Mouse (Mus musculus): ENCODE results near the gene Mcu. TPM values are rescaled to one million over a fixed set of nuclear protein-coding genes. Genes with fewer than 3 reads are reported as not detected.
A peak's percentile ranks its signal among the peaks of the same experiment; 100 is the strongest.

The Mcu gene
- polyA plus RNA-seq, 1 experiment from 2014 or later = 24.7 TPM

DNA sequence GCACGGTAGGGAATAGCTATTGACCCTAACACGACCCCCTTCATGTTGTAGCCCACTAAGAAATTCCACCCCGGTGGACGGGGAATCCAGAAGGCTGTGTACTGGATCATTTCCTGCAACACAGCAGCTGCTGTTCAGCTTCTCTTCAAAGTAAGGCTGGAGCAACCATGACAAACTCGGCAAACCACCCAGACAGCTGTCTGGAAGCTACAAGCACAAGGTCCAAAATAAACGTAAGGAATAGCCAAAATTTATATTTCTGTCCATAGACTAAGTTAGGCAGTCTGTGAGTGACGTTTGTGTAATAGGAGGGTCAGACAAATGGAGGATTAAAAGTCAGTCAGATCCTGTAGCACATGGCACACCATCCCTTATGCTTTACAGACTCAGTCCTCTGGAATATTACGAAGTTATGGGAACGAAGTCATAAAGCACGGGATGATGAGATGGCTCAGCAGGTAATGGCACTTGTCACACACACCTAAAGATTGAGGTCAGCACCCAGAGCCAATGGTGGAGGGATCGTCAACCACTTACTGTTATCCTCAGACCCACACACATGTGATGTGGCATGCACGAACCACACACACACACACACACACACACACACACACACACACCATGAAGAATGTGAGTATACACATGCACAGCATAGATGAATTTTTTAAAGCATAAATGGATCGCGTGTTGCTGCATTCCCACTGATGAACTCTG lies 105.6 kb downstream of the Mcu start:
- ATAC-seq (ENCODE audit: low FRiP score) = no peak
- DNase-seq (ENCODE audit: low spot score) = no peak
- no peaks in the 10 kb centered on the region for H3K4me1 ChIP-seq (replicated peaks; ENCODE audit: control insufficient read depth, insufficient read depth, low read length)
- H3K27ac ChIP-seq (ENCODE audit: low read depth, low read length) = no peak overlapping the region
- H3K27me3 ChIP-seq (ENCODE audit: control insufficient read depth, insufficient read depth, low read length) = no peaks in the 10 kb centered on the region
- no peak overlapping the region for H3K4me2 ChIP-seq (replicated peaks; ENCODE audit: low read depth, low read length)
- 79% methylated on average over 14 of the region's 14 CpGs for WGBS
- H3K36me3 ChIP-seq (ENCODE audit: control insufficient read depth, insufficient read depth, low read length) = no peaks in the 10 kb centered on the region
- no peak overlapping the region for H3K9ac ChIP-seq (ENCODE audit: low read depth, low read length)
- no peak overlapping the region for H3K4me3 ChIP-seq (ENCODE audit: low read depth, low read length)
- H3K9me3 ChIP-seq (ENCODE audit: control insufficient read depth, low read length) = no peaks in the 10 kb centered on the region

DNA sequence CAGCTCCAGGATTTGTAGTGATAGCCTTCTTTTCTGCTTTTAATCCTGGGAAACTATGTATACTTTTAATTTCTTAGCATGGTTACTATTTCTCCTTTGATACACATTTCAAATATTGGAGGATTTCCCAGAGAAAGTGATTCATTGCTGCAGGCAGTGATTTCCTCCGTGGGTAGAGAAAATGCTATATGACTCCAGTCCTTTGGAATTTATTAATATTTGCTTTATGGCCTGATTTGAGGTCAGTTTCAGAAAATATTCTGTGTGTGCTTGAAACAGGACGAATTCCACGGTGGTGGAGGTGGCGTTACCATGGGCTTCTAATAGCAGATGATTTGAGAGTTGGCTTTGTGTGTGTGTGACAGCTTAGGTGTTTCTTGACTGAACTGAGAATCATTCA lies 107.3 kb downstream of the Mcu start:
- WGBS = 88% methylated on average over 4 of the region's 4 CpGs
- no peak overlapping the region for H3K27ac ChIP-seq (ENCODE audit: low read depth, low read length)
- H3K27me3 ChIP-seq (ENCODE audit: control insufficient read depth, insufficient read depth, low read length) = no peaks in the 10 kb centered on the region
- H3K4me2 ChIP-seq (replicated peaks; ENCODE audit: low read depth, low read length) = no peak overlapping the region
- no peaks in the 10 kb centered on the region for H3K4me1 ChIP-seq (replicated peaks; ENCODE audit: control insufficient read depth, insufficient read depth, low read length)
- H3K36me3 ChIP-seq (ENCODE audit: control insufficient read depth, insufficient read depth, low read length) = no peaks in the 10 kb centered on the region
- no peak overlapping the region for H3K4me3 ChIP-seq (ENCODE audit: low read depth, low read length)
- DNase-seq (ENCODE audit: low spot score) (no peak), ATAC-seq (ENCODE audit: low FRiP score) (no peak)
- H3K9me3 ChIP-seq (ENCODE audit: control insufficient read depth, low read length) = no peaks in the 10 kb centered on the region
- H3K9ac ChIP-seq (ENCODE audit: low read depth, low read length) = no peak overlapping the region

DNA sequence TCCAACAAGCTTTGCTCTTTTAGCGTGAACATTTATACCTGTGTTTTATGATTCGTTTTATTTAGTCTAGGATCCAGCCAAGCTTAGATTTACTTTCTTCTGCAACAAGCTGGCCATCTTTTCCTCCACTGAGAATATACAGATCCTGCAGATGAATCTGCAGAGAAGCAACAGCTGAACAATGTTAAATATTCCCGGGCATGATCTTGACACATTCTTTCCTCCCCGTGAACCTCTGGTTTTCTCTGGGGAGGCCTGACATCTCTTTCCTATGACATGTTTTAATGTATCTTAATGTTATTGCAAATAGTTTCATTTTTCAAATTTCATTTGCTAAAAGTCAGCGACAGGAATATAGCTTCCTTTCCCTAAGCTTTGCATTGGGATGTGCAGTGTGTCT lies 109.8 kb downstream of the Mcu start:
- no peaks in the 10 kb centered on the region for H3K27me3 ChIP-seq (ENCODE audit: control insufficient read depth, insufficient read depth, low read length)
- ATAC-seq (ENCODE audit: low FRiP score) = no peak

GRCm38 (mm10) chr10:59504291-59504690 lies 112.2 kb downstream of the Mcu start:
- Histone ChIP-seq H3K4me3 (ENCODE audit: low read depth, low read length) (no peak overlapping the region), H3K9ac (ENCODE audit: low read depth, low read length) (no peak overlapping the region), H3K4me1 (replicated peaks; ENCODE audit: control insufficient read depth, insufficient read depth, low read length) (no peaks in the 10 kb centered on the region), H3K9me3 (ENCODE audit: control insufficient read depth, low read length) (no peaks in the 10 kb centered on the region), H3K27ac (ENCODE audit: low read depth, low read length) (no peak overlapping the region), H3K27me3 (ENCODE audit: control insufficient read depth, insufficient read depth, low read length) (no peaks in the 10 kb centered on the region), H3K36me3 (ENCODE audit: control insufficient read depth, insufficient read depth, low read length) (no peaks in the 10 kb centered on the region), H3K4me2 (replicated peaks; ENCODE audit: low read depth, low read length) (no peak overlapping the region)
- WGBS = 83% methylated on average over 3 of the region's 3 CpGs
- no peak for DNase-seq (ENCODE audit: low spot score)
- no peak for ATAC-seq (ENCODE audit: low FRiP score)

More for the DNA sequence above, 109.8 kb downstream of the Mcu start:
- Histone ChIP-seq H3K9ac (ENCODE audit: low read depth, low read length) (no peak overlapping the region), H3K4me3 (ENCODE audit: low read depth, low read length) (no peak overlapping the region), H3K4me2 (replicated peaks; ENCODE audit: low read depth, low read length) (no peak overlapping the region), H3K27ac (ENCODE audit: low read depth, low read length) (no peak overlapping the region), H3K4me1 (replicated peaks; ENCODE audit: control insufficient read depth, insufficient read depth, low read length) (no peaks in the 10 kb centered on the region), H3K36me3 (ENCODE audit: control insufficient read depth, insufficient read depth, low read length) (no peaks in the 10 kb centered on the region), H3K9me3 (ENCODE audit: control insufficient read depth, low read length) (no peaks in the 10 kb centered on the region)
- 84% methylated on average over 5 of the region's 5 CpGs for WGBS
- no peak for DNase-seq (ENCODE audit: low spot score)

DNA sequence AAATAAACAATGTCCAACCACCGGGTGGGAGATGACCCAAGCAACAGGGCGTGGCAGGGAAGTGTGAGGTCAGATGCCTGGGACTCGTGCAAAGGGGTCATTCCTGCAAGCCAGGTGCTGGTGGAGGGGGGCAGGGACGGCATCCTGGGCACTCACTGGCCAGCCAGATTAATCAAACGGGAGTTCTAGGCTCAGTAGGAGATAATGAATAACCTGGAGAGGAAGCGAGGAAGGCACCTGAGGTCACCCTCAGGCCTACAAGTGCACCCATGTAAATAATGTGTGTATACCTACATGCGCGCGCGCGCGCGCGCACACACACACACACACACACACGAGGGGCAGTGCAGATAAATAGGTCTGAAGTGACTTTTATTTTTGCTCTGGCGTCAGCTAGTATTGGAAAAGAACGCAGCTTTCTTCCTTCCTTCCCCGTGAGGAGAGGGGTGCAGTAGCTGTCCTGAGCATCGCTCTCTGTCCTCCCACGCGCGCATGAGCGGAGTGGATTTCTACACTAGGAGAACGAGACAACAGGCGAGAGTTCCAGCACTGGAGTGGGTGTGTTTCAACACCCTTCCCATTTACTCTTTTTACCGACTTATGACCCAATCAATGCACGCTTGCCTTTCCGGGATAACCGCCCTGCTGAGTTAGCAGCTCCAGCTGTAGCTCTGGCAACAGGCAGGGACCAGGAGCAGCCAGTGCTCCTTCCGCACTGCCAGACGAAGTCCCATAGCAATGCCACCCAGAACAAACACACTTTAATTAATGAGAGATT lies 112.9 kb downstream of the Mcu start:
- H3K4me1 ChIP-seq (replicated peaks; ENCODE audit: control insufficient read depth, insufficient read depth, low read length) = no peaks in the 10 kb centered on the region
- no peak overlapping the region for H3K4me2 ChIP-seq (replicated peaks; ENCODE audit: low read depth, low read length)
- no peak overlapping the region for H3K27ac ChIP-seq (ENCODE audit: low read depth, low read length)
- DNase-seq (ENCODE audit: low spot score) (peak; percentile 35), ATAC-seq (ENCODE audit: low FRiP score) (no peak)
- no peaks in the 10 kb centered on the region for H3K27me3 ChIP-seq (ENCODE audit: control insufficient read depth, insufficient read depth, low read length)
- no peaks in the 10 kb centered on the region for H3K36me3 ChIP-seq (ENCODE audit: control insufficient read depth, insufficient read depth, low read length)
- no peak overlapping the region for H3K9ac ChIP-seq (ENCODE audit: low read depth, low read length)
- 57% methylated on average over 31 of the region's 31 CpGs for WGBS
- no peak overlapping the region for H3K4me3 ChIP-seq (ENCODE audit: low read depth, low read length)
- no peaks in the 10 kb centered on the region for H3K9me3 ChIP-seq (ENCODE audit: control insufficient read depth, low read length)

DNA sequence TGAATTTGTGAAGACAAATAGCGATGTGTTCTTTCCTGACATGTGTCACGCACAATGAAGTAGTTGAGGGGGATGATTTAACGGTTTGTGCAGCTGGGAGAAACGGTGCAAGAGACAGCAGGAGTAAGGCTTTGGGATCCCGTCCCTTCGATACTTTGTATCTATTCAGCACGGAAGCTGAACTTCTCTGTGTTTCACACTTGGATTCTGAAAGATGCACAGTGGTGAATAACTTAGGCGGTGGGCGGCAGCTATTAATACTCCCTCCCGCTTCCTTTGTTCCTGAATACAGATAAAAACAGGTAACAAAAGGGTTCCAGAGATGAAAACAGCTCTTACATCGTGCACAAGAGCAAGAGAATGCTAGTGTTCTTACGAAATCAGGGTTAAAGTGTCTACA lies 114.1 kb downstream of the Mcu start:
- Histone ChIP-seq H3K27me3 (ENCODE audit: control insufficient read depth, insufficient read depth, low read length) (no peaks in the 10 kb centered on the region), H3K4me3 (ENCODE audit: low read depth, low read length) (no peak overlapping the region), H3K9ac (ENCODE audit: low read depth, low read length) (no peak overlapping the region), H3K9me3 (ENCODE audit: control insufficient read depth, low read length) (no peaks in the 10 kb centered on the region), H3K4me1 (replicated peaks; ENCODE audit: control insufficient read depth, insufficient read depth, low read length) (no peaks in the 10 kb centered on the region), H3K27ac (ENCODE audit: low read depth, low read length) (no peak overlapping the region), H3K4me2 (replicated peaks; ENCODE audit: low read depth, low read length) (no peak overlapping the region), H3K36me3 (ENCODE audit: control insufficient read depth, insufficient read depth, low read length) (no peaks in the 10 kb centered on the region)
- no peak for DNase-seq (ENCODE audit: low spot score)
- no peak for ATAC-seq (ENCODE audit: low FRiP score)
- WGBS = 79% methylated on average over 12 of the region's 12 CpGs

- no peak overlapping the region for H3K4me2 ChIP-seq (replicated peaks; ENCODE audit: low read depth, low read length)
- DNase-seq (ENCODE audit: low spot score) (no peak), ATAC-seq (ENCODE audit: low FRiP score) (no peak)
- no peaks in the 10 kb centered on the region for H3K9me3 ChIP-seq (ENCODE audit: control insufficient read depth, low read length)
- no peaks in the 10 kb centered on the region for H3K27me3 ChIP-seq (ENCODE audit: control insufficient read depth, insufficient read depth, low read length)
- H3K36me3 ChIP-seq (ENCODE audit: control insufficient read depth, insufficient read depth, low read length) = no peaks in the 10 kb centered on the region
- H3K4me3 ChIP-seq (ENCODE audit: low read depth, low read length) = no peak overlapping the region
- no peaks in the 10 kb centered on the region for H3K4me1 ChIP-seq (replicated peaks; ENCODE audit: control insufficient read depth, insufficient read depth, low read length)
- WGBS = 90% methylated on average over 9 of the region's 9 CpGs
- H3K27ac ChIP-seq (ENCODE audit: low read depth, low read length) = no peak overlapping the region
- H3K9ac ChIP-seq (ENCODE audit: low read depth, low read length) = no peak overlapping the region
Observed at GRCm38 (mm10) chr10:59501761-59502160, 114.7 kb downstream of the Mcu start.

- Histone ChIP-seq H3K4me1 (replicated peaks; ENCODE audit: control insufficient read depth, insufficient read depth, low read length) (no peaks in the 10 kb centered on the region), H3K27me3 (ENCODE audit: control insufficient read depth, insufficient read depth, low read length) (no peaks in the 10 kb centered on the region), H3K4me2 (replicated peaks; ENCODE audit: low read depth, low read length) (no peak overlapping the region), H3K9ac (ENCODE audit: low read depth, low read length) (no peak overlapping the region), H3K4me3 (ENCODE audit: low read depth, low read length) (no peak overlapping the region), H3K36me3 (ENCODE audit: control insufficient read depth, insufficient read depth, low read length) (no peaks in the 10 kb centered on the region), H3K27ac (ENCODE audit: low read depth, low read length) (no peak overlapping the region), H3K9me3 (ENCODE audit: control insufficient read depth, low read length) (no peaks in the 10 kb centered on the region)
- ATAC-seq (ENCODE audit: low FRiP score) (no peak), DNase-seq (ENCODE audit: low spot score) (no peak)
- 85% methylated on average over 3 of the region's 3 CpGs for WGBS
Observed at GRCm38 (mm10) chr10:59500225-59500624, 116.3 kb downstream of the Mcu start.

DNA sequence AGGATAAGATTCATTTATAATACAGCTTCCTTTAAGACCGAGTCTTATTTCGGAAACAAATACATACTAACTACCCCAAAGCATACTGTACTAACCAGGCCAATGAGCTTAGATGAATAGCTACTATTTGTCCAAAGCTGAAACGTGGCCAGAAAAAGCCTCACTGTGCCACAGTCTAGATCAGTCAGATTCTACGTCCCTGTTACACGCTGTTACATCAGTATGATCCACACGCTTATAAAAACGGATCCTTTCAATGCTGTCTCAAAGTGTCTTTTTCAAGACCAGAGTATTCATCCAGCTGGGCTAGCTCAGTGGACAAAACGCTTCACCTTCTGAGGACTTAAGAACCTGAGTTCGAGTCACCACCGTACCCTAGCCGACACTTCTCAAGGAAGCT lies 119.5 kb downstream of the Mcu start:
- DNase-seq (ENCODE audit: low spot score) (no peak), ATAC-seq (ENCODE audit: low FRiP score) (no peak)
- 93% methylated on average over 11 of the region's 11 CpGs for WGBS
- no peaks in the 10 kb centered on the region for H3K4me1 ChIP-seq (replicated peaks; ENCODE audit: control insufficient read depth, insufficient read depth, low read length)
- H3K27ac ChIP-seq (ENCODE audit: low read depth, low read length) = no peak overlapping the region
- no peak overlapping the region for H3K4me2 ChIP-seq (replicated peaks; ENCODE audit: low read depth, low read length)
- no peak overlapping the region for H3K4me3 ChIP-seq (ENCODE audit: low read depth, low read length)
- H3K9ac ChIP-seq (ENCODE audit: low read depth, low read length) = no peak overlapping the region
- no peaks in the 10 kb centered on the region for H3K27me3 ChIP-seq (ENCODE audit: control insufficient read depth, insufficient read depth, low read length)
- no peaks in the 10 kb centered on the region for H3K9me3 ChIP-seq (ENCODE audit: control insufficient read depth, low read length)
- H3K36me3 ChIP-seq (ENCODE audit: control insufficient read depth, insufficient read depth, low read length) = no peaks in the 10 kb centered on the region
